Comparison of ENCODE assay signal across 11 mouse cellular contexts in genomic region chr5:38277936-38278600, GRCm38 (mm10). TPM values are rescaled to one million over a fixed set of nuclear protein-coding genes. Genes with fewer than 3 reads are reported as not detected.
A peak's percentile ranks its signal among the peaks of the same experiment; 100 is the strongest.
DNase-seq lines count a peak whose midpoint lies in the region; ATAC-seq and TF ChIP-seq lines count a peak whose summit lies in the region.
"Had no signal": no experiment of that assay in that cellular context is flagged by ENCODE, and none has a peak within 500 bp of the region (broad histone marks: within the 10 kb centered on the region; RNA-seq: fewer than 3 reads in every experiment).

No protein-coding gene starts in this region.

- no peak overlapping the region for H3K27ac ChIP-seq in forebrain, postnatal 0 days (ENCODE audit: low read depth, low read length)
- H3K27ac ChIP-seq in midbrain, embryonic 14.5 days (replicated peaks; ENCODE audit: low read depth, low read length), result no peak overlapping the region
- no peak overlapping the region for H3K27ac ChIP-seq in liver, embryonic 11.5 days (ENCODE audit: low read depth, low read length)
- H3K27ac ChIP-seq: heart, adult 2 months had no signal

- no peak for TF ChIP-seq CTCF in forebrain, postnatal 0 days (IDR thresholded peaks at IDR 0.05; ENCODE audit: low read depth)

- H3K4me1 ChIP-seq in forebrain, postnatal 0 days (ENCODE audit: insufficient read depth), result no peaks in the 10 kb centered on the region
- H3K4me1 ChIP-seq in midbrain, embryonic 14.5 days (ENCODE audit: control insufficient read depth, insufficient read depth, low read length), result peaks cover 9% of the 10 kb centered on the region
- no peaks in the 10 kb centered on the region for H3K4me1 ChIP-seq in liver, embryonic 11.5 days (replicated peaks; ENCODE audit: control insufficient read depth, insufficient read depth, low read length)

- 26% methylated on average over 12 of the region's 12 CpGs for WGBS in forebrain, postnatal 0 days
- WGBS in midbrain, embryonic 14.5 days, result 16% methylated on average over 12 of the region's 12 CpGs
- 21% methylated on average over 12 of the region's 12 CpGs for WGBS in liver, embryonic 11.5 days

- peaks cover 64% of the 10 kb centered on the region for H3K27me3 ChIP-seq in forebrain, postnatal 0 days (ENCODE audit: insufficient read depth, low read length)
- H3K27me3 ChIP-seq in midbrain, embryonic 14.5 days (ENCODE audit: control insufficient read depth, insufficient read depth, low read length), result peaks cover 54% of the 10 kb centered on the region
- H3K27me3 ChIP-seq in liver, embryonic 11.5 days (replicated peaks; ENCODE audit: control insufficient read depth, insufficient read depth, low read length), result peaks cover 50% of the 10 kb centered on the region

- no peaks in the 10 kb centered on the region for H3K36me3 ChIP-seq in forebrain, postnatal 0 days (ENCODE audit: insufficient read depth)
- no peaks in the 10 kb centered on the region for H3K36me3 ChIP-seq in midbrain, embryonic 14.5 days (ENCODE audit: control insufficient read depth, insufficient read depth, low read length)
- no peaks in the 10 kb centered on the region for H3K36me3 ChIP-seq in liver, embryonic 11.5 days (ENCODE audit: control insufficient read depth, insufficient read depth, low read length)

- no peak overlapping the region for H3K9ac ChIP-seq in forebrain, postnatal 0 days
- H3K9ac ChIP-seq in midbrain, embryonic 14.5 days (replicated peaks; ENCODE audit: low read length), result no peak overlapping the region
- H3K9ac ChIP-seq in liver, embryonic 11.5 days (ENCODE audit: low read depth, low read length), result no peak overlapping the region

- H3K4me3 ChIP-seq in forebrain, postnatal 0 days (ENCODE audit: low read depth, low read length), result no peak overlapping the region
- peak overlapping the region; percentile 34; the same call in 1 of the 2 replicates for H3K4me3 ChIP-seq in midbrain, embryonic 14.5 days (replicated peaks; ENCODE audit: low read depth, low read length)
- no peak overlapping the region; the same call in 1 of the 2 replicates for H3K4me3 ChIP-seq in liver, embryonic 11.5 days (ENCODE audit: low read depth, low read length)
- H3K4me3 ChIP-seq: heart, adult 2 months had no signal

- H3K9me3 ChIP-seq in forebrain, postnatal 0 days (ENCODE audit: low read length), result no peaks in the 10 kb centered on the region
- no peaks in the 10 kb centered on the region for H3K9me3 ChIP-seq in midbrain, embryonic 14.5 days (ENCODE audit: control insufficient read depth, low read length)
- no peaks in the 10 kb centered on the region for H3K9me3 ChIP-seq in liver, embryonic 11.5 days (ENCODE audit: control insufficient read depth, low read length)

- H3K4me2 ChIP-seq in forebrain, postnatal 0 days (ENCODE audit: low read depth), result peak overlapping the region; percentile 49
- H3K4me2 ChIP-seq in midbrain, embryonic 14.5 days (ENCODE audit: low read length), result peak overlapping the region; percentile 59
- H3K4me2 ChIP-seq in liver, embryonic 11.5 days, result no peak overlapping the region; the same call in 1 of the 2 replicates

- DNase-seq in ES-CJ7 (ENCODE audit: low read depth, low spot score) (peak; percentile 33), ZHBTc4 (ENCODE audit: low read depth, low spot score) (peak; percentile 34)
- no peak for DNase-seq in forebrain, postnatal 0 days
- no peak for DNase-seq in midbrain, embryonic 14.5 days
- no peak for DNase-seq in frontal cortex, postnatal 10 days (ENCODE audit: low spot score in 2 of 2)
- DNase-seq in layer of hippocampus, postnatal 14 days (ENCODE audit: low spot score in 2 of 2), result no peak
- no peak for DNase-seq in liver, embryonic 11.5 days (ENCODE audit: low spot score)
- DNase-seq: heart, adult 2 months; lung, postnatal 10 days had no signal

- peak; percentile 5; the same call in 1 of the 2 replicates for ATAC-seq in forebrain, postnatal 0 days
- no peak for ATAC-seq in midbrain, embryonic 14.5 days (ENCODE audit: low FRiP score, low TSS enrichment)
- ATAC-seq in liver, embryonic 11.5 days (replicated peaks; ENCODE audit: low FRiP score), result no peak

RNA-seq across cellular contexts. Expression of gene Otop1, which starts 2.3 kb away (rescaled TPM):
- not detected in 2 replicates for total RNA-seq in forebrain, postnatal 0 days (2014; rRNA removed)
- not detected in 2 replicates for polyA plus RNA-seq in forebrain, postnatal 0 days (2015; fragmentation: Nextera tagmentation; extraction: Ambion mirVana)
- not detected in 2 replicates for polyA plus RNA-seq in midbrain, embryonic 14.5 days (2014; fragmentation: Nextera tagmentation; extraction: Ambion mirVana)
- under 1 TPM in 1 of 2 experiments, not detected in 1; 0.17 TPM for total RNA-seq in layer of hippocampus, postnatal 14 days (2021)
- not detected in 2 replicates for polyA plus RNA-seq in liver, embryonic 11.5 days (2014; fragmentation: Nextera tagmentation; extraction: Ambion mirVana)
- total RNA-seq: common myeloid progenitor, adult 5-6 weeks; layer of hippocampus, adult 8-10 months had no signal

RNA-seq across cellular contexts. Expression of gene Tmem128, which starts 18.1 kb away (rescaled TPM):
- total RNA-seq in forebrain, postnatal 0 days (2014; rRNA removed), result 96.9 and 99.0 TPM in 2 replicates
- polyA plus RNA-seq in forebrain, postnatal 0 days (2015; fragmentation: Nextera tagmentation; extraction: Ambion mirVana), result 105 and 106 TPM in 2 replicates
- polyA plus RNA-seq in midbrain, embryonic 14.5 days (2014; fragmentation: Nextera tagmentation; extraction: Ambion mirVana), result 114 and 120 TPM in 2 replicates
- total RNA-seq in layer of hippocampus, postnatal 14 days (2021), result 10 to 100 TPM; 40.0 to 40.5 TPM
- 63.1 and 64.9 TPM in 2 replicates for polyA plus RNA-seq in liver, embryonic 11.5 days (2014; fragmentation: Nextera tagmentation; extraction: Ambion mirVana)

RNA-seq across cellular contexts. Expression of gene Drd5, which starts 41.1 kb away (rescaled TPM):
- total RNA-seq in forebrain, postnatal 0 days (2014; rRNA removed), result 0.69 and 2.9 TPM in 2 replicates
- polyA plus RNA-seq in forebrain, postnatal 0 days (2015; fragmentation: Nextera tagmentation; extraction: Ambion mirVana), result 0.74 and 1.3 TPM in 2 replicates
- polyA plus RNA-seq in midbrain, embryonic 14.5 days (2014; fragmentation: Nextera tagmentation; extraction: Ambion mirVana), result 0.21 and 0.57 TPM in 2 replicates
- total RNA-seq in layer of hippocampus, postnatal 14 days (2021), result 1 to 10 TPM; 6.7 to 7.9 TPM
- not detected in 2 replicates for polyA plus RNA-seq in liver, embryonic 11.5 days (2014; fragmentation: Nextera tagmentation; extraction: Ambion mirVana)
- total RNA-seq: common myeloid progenitor, adult 5-6 weeks; heart, adult 2 months had no signal
- polyA plus RNA-seq: heart, adult 2 months had no signal

RNA-seq across cellular contexts. Expression of gene Lyar, which starts 57.8 kb away (rescaled TPM):
- 14.0 and 27.1 TPM in 2 replicates for total RNA-seq in forebrain, postnatal 0 days (2014; rRNA removed)
- 40.5 and 41.8 TPM in 2 replicates for polyA plus RNA-seq in forebrain, postnatal 0 days (2015; fragmentation: Nextera tagmentation; extraction: Ambion mirVana)
- 37.7 and 41.9 TPM in 2 replicates for polyA plus RNA-seq in midbrain, embryonic 14.5 days (2014; fragmentation: Nextera tagmentation; extraction: Ambion mirVana)
- 10 to 100 TPM; 11.4 to 12.9 TPM for total RNA-seq in layer of hippocampus, postnatal 14 days (2021)
- polyA plus RNA-seq in liver, embryonic 11.5 days (2014; fragmentation: Nextera tagmentation; extraction: Ambion mirVana), result 211 and 221 TPM in 2 replicates

RNA-seq across cellular contexts. Expression of gene Zbtb49, which starts 57.8 kb away (rescaled TPM):
- total RNA-seq in forebrain, postnatal 0 days (2014; rRNA removed), result 32.3 and 40.5 TPM in 2 replicates
- 10.3 and 13.9 TPM in 2 replicates for polyA plus RNA-seq in forebrain, postnatal 0 days (2015; fragmentation: Nextera tagmentation; extraction: Ambion mirVana)
- 18.8 and 24.6 TPM in 2 replicates for polyA plus RNA-seq in midbrain, embryonic 14.5 days (2014; fragmentation: Nextera tagmentation; extraction: Ambion mirVana)
- total RNA-seq in layer of hippocampus, postnatal 14 days (2021), result 10 to 100 TPM; 17.5 to 19.6 TPM
- polyA plus RNA-seq in liver, embryonic 11.5 days (2014; fragmentation: Nextera tagmentation; extraction: Ambion mirVana), result 9.2 and 10.1 TPM in 2 replicates

Comparison
In these comparisons a context has a peak if more than half of its experiments do, and no peak if none do; other contexts are left out.
1. DNase-seq: peak in ES-CJ7 (single experiment) and ZHBTc4 (single experiment); none in forebrain, postnatal 0 days (single experiment), midbrain, embryonic 14.5 days (single experiment), frontal cortex, postnatal 10 days (0 of 2), layer of hippocampus, postnatal 14 days (0 of 2) and liver, embryonic 11.5 days (single experiment).